Mouse (Mus musculus): Measurements from ENCODE around the gene Amotl1.

DNA sequence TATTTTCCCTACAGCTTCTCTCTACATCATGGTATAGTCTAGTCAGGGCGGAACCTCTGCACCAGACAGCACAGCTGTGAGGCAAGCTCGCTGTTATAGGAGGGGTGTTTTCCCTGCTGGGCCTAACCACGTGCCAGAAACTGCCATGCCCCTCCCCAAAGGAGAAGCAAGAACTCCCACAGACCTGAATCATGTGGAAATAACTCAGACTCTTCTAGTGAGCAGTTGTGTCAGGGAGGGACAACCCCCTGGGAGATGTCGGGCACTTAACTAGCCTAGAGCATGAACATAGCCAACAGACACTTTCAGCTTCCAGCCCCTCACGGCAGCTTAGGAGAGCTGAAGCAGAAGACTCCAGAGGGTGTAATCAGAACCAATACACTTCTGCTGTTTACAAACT lies 13.1 kb downstream of the Amotl1 start:
- no peak for TF ChIP-seq CTCF (conservative IDR thresholded peaks at IDR 0.05; ENCODE audit: insufficient read depth, insufficient read length, low read depth, low read length)
- no peak for TF ChIP-seq POLR2A (IDR thresholded peaks at IDR 0.05; ENCODE audit: low read depth, low read length)

All from kidney, adult 2 months (tissue).